Mouse (Mus musculus) cerebellum, adult 2 months (tissue): ENCODE measurements at regions not wholly inside any gene's neighbourhood (a gene's known extent, or its start where the extent isn't known, plus 50 kb on each side); places are given as distances from the start of the nearest gene placed in this dataset.

Source experiments
- DNase-seq, 2 experiments: peaks; one replicate each; pipeline ENCODE4 v3.0.0; 2021
- H3K27ac ChIP-seq: fragments of 200-500 bp; 2 replicates; pipeline ENCODE4 v1.5.1; 2012; ENCODE audit warnings: low read length, control low read depth, inconsistent platforms; ENCODE audit not compliant: insufficient read depth
- H3K27me3 ChIP-seq: fragments of 200-500 bp; 2 replicates; pipeline ENCODE4 v1.6.1; 2012; ENCODE audit warnings: inconsistent platforms, mild to moderate bottlenecking, low read length, moderate library complexity; ENCODE audit not compliant: control insufficient read depth, insufficient read depth
- H3K4me1 ChIP-seq: fragments of 200-500 bp; 2 replicates; pipeline ENCODE4 v1.6.1; 2011; ENCODE audit warnings: low read length; ENCODE audit not compliant: control insufficient read depth, insufficient read depth
- H3K4me3 ChIP-seq: fragments of 200-500 bp; replicated peaks from 2 replicates; pipeline ENCODE3; 2011; ENCODE audit warnings: mild to moderate bottlenecking, low read depth, low read length, control low read depth; ENCODE audit not compliant: insufficient read depth
- CTCF ChIP-seq: fragments of 200-500 bp; IDR thresholded peaks from 2 replicates; pipeline ENCODE4 v1.5.1; 2011; ENCODE audit warnings: low read depth, mild to moderate bottlenecking, control low read depth, low read length, moderate library complexity, borderline replicate concordance; ENCODE audit not compliant: insufficient read depth
- POLR2A ChIP-seq: fragments of 200-500 bp; IDR thresholded peaks from 2 replicates; pipeline ENCODE4 v1.6.1; 2011; ENCODE audit warnings: low read length, control low read depth, borderline replicate concordance; ENCODE audit not compliant: insufficient read depth
- WGBS: fragments of 180-500 bp; shearing (Covaris S2); methylation state at CpG from one replicate; pipeline ENCODE4 v1.1.7; 2018; 5-methylcytosine and 5-hydroxymethylcytosine counted together

DNA sequence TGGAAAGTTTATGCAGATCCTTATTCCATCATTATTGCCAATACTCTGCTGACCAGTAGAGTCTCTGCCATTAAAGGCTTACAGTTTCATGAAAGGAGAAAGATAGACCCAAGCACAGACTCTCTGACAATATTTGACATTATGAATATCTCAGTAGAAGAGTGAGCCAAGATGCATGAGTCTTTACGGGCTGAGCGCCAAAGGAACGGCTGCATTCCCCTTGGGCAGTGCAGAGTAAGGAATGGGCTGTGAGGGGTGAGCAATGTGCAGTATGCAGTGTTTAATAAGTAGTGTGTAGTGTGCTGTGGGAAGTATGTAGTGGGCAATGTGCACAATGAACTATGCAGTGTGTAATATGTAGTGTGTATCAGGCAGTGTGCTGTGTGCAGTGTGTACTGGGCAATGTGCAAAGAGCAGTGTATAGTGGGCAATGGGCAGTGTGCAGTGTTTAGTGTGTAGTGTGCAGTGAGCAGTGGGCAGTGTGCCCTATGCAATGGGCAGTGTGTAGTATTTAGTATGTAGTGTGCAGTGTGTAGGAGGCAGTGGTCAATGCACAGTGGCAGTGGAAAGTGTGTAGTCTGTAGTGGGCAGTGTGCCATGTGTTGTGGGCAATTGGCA is 671.8 kb downstream of the 5730522E02Rik start:
- no peaks in the 10 kb centered on the region for H3K27me3 ChIP-seq
- peak in 1 of 2 experiments; percentile 1 for DNase-seq
- H3K4me3 ChIP-seq: no peak overlapping the region
- no peak overlapping the region for H3K27ac ChIP-seq
- TF ChIP-seq POLR2A: no peak
- 17% methylated on average over 3 of the region's 3 CpGs for WGBS
- H3K4me1 ChIP-seq: no peaks in the 10 kb centered on the region

DNA sequence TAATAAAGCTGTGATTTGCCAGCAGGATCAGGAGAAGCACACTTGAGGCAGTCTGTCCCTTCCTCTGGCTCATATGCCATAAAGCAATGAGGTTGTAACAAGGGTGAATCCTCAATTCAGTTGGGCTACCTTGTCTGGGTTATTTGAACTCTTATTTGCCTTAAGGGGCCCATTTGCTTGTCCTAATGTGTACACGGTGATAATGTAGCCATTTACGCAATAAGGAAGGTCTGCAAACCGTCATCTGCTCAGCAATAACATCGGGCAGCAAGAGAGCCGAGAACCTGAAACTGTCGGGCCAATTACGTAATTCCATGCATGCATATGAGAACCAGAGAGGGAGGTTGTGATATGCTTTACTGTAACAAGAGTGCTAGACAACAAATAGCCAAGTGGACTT is 674.5 kb downstream of the 5730522E02Rik start:
- 87% methylated on average over 7 of the region's 7 CpGs for WGBS
- no peaks in the 10 kb centered on the region for H3K27me3 ChIP-seq
- no peak overlapping the region for H3K4me3 ChIP-seq
- H3K4me1 ChIP-seq: no peaks in the 10 kb centered on the region
- DNase-seq: no peak
- H3K27ac ChIP-seq: no peak overlapping the region
- no peak for TF ChIP-seq POLR2A
- no peak for TF ChIP-seq CTCF

DNA sequence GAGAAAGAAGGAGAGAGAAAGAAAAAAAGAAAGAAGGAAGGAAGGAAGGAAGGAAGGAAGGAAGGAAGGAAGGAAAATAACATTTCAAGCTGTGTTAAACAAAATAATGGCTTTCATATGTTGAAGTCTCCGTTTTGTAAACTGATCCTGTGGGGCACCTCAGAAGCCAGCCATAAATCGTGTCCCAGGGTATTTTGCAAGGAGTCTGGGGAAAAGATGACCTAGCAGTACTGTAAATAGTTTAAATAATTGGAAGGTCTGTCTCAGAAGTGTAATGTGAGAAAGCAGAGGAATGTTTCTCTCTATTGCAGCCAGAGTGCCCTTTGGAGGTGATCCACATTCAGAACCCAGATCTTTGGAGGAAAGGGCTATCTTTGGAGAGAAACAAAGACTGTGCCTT is 677.5 kb downstream of the 5730522E02Rik start:
- DNase-seq: no peak
- Histone ChIP-seq H3K27ac (no peak overlapping the region), H3K4me3 (no peak overlapping the region), H3K4me1 (no peaks in the 10 kb centered on the region), H3K27me3 (no peaks in the 10 kb centered on the region)
- 69% methylated on average over 2 of the region's 2 CpGs for WGBS
- TF ChIP-seq POLR2A: no peak
- TF ChIP-seq CTCF: no peak

DNA sequence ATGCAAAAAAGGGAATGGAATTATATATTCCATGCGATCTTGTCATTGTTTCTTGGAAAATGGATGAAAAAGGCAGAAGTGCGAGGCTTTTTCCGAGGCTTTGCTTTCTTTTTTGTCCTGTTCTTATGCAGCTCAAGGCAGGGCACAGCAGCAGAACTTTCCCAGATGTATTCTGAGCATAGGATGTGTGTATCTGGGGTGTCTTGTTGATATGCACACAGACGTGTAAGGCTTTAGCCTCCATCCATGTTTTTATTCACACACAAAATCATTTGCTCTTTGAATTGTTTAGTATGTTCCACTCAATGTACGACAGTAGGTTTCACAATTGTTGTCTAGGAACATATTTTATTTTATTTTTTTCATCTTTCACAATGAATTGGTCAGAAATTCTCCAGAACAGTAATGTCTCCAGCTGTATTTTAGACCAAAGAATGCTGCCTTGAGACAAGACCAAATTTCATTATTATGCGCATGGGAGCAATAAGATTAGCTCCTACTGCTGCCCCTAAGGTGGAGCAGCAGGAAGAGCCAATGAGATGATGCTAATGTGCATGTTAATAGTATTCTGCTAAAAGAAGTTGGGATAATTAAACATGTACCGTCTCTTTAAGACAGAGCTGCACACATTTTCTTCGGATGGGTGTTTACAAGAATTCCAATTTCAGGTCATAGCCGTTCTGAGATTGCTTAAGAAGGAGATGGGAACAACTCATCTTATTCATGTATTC is 678.7 kb downstream of the 5730522E02Rik start:
- H3K4me3 ChIP-seq: no peak overlapping the region
- no peaks in the 10 kb centered on the region for H3K27me3 ChIP-seq
- TF ChIP-seq POLR2A (no peak), CTCF (no peak)
- H3K4me1 ChIP-seq: no peaks in the 10 kb centered on the region
- 69% methylated on average over 9 of the region's 9 CpGs for WGBS
- no peak overlapping the region for H3K27ac ChIP-seq
- DNase-seq: no peak

DNA sequence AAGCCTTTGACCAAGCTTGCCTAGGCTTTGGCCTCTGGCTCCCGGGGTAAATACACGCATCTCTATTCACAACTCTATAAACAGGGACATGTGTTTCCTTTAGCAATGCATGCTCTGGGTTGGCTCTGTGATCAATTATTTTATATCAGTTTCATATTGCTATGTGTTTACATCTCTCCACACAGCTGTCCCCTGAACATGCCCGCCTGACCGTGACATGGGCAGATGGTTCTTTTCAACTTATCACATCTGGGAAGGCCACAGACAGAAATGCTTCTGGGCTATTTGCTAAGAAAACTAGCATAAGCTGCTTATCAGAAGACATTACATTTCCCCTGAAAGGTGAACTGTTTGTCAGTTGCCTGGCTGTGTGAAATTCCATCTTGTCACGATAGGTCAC is 682.5 kb downstream of the 5730522E02Rik start:
- TF ChIP-seq POLR2A (no peak), CTCF (no peak)
- Histone ChIP-seq H3K27me3 (no peaks in the 10 kb centered on the region), H3K4me1 (no peaks in the 10 kb centered on the region), H3K27ac (no peak overlapping the region), H3K4me3 (no peak overlapping the region)
- WGBS: 96% methylated on average over 5 of the region's 5 CpGs
- no peak for DNase-seq

DNA sequence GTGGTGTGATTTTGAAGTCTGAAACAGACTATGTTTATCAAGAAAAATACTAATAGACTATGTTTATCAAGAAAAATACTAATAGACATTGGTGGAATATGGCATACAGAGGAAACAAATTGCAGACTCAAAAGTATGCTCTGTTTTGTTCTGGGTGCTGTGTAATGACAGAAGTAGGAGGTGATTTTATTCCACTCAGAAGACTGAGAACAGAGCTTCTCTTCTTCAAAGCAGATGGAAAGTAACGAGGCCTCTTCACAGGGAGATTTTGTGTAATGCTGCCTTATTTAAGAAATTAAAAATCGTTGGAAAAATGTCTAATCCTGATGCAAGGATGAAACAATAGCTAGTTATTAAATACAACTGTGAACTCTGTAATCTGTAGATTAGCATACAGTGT is 691.7 kb downstream of the 5730522E02Rik start:
- WGBS: 68% methylated on average over 2 of the region's 2 CpGs
- no peaks in the 10 kb centered on the region for H3K27me3 ChIP-seq
- DNase-seq: no peak
- H3K4me3 ChIP-seq: no peak overlapping the region
- H3K27ac ChIP-seq: no peak overlapping the region
- no peak for TF ChIP-seq CTCF
- TF ChIP-seq POLR2A: no peak
- H3K4me1 ChIP-seq: no peaks in the 10 kb centered on the region

DNA sequence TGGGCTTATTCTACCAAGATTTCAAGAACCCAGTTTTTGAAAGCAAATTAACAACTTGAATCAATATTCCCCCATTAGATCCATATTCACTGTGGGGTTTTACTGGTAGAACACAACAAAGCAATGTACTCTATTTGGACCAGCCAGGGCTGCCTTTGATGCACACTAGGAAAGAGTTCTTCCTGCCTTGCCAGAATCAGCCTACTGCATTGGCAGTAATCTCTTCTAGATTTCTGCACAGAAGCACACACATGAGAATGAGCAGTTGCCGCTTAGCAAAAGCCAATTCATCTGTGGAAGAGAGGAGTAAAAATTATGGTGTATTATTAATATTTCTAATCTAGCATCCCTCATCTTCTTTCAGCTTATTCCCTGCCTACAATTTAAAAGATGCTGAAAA is 692.4 kb downstream of the 5730522E02Rik start:
- no peaks in the 10 kb centered on the region for H3K4me1 ChIP-seq
- DNase-seq: no peak
- no peaks in the 10 kb centered on the region for H3K27me3 ChIP-seq
- H3K4me3 ChIP-seq: no peak overlapping the region
- TF ChIP-seq POLR2A: no peak
- TF ChIP-seq CTCF: no peak
- no peak overlapping the region for H3K27ac ChIP-seq
- WGBS: 86% methylated on average over 1 of the region's 1 CpGs

DNA sequence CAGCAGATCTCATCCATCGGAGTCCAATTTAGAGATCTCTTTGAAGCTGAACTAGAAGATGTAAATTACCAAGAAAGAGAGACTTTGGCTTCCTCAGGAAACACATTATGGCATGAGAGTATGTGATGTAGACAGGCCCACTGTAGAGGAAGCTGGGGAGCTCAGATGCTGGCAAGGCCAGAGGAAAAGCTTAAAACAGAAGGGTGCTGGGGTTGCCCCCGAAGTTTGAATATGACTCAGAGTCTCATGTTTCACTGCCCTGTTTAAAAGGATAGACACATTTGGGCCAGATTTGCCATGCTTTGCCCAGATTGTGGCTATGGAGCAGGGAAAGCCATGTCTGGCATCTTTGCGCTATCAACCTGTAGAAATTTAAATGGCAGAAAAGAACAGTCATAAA is 705.1 kb downstream of the 5730522E02Rik start:
- H3K4me1 ChIP-seq: no peaks in the 10 kb centered on the region
- no peak overlapping the region for H3K27ac ChIP-seq
- H3K4me3 ChIP-seq: no peak overlapping the region
- WGBS: 87% methylated on average over 3 of the region's 3 CpGs
- DNase-seq: no peak
- TF ChIP-seq CTCF (no peak), POLR2A (no peak)
- no peaks in the 10 kb centered on the region for H3K27me3 ChIP-seq
